Mouse (Mus musculus): ENCODE results near the gene Pds5b.
"Not testable (repeated sequence)": the region's sequence is repeated elsewhere in the genome, so short reads cannot be mapped to it uniquely, and the experiment has no call there.

The Pds5b gene

GRCm38 (mm10) chr5:150673153-150673835 lies at the start of gene Pds5b:
Gene Pds5b, plus strand, starts transcription at chr5:150673739.
- DNase-seq (ENCODE audit: low read depth), result peak; percentile 83

- no peak for DNase-seq (ENCODE audit: low read depth)
Observed at GRCm38 (mm10) chr5:150625528-150625927, 48.0 kb upstream of the Pds5b start.

- DNase-seq (ENCODE audit: low read depth), result no peak
Observed at GRCm38 (mm10) chr5:150629272-150629671, 44.3 kb upstream of the Pds5b start.

- DNase-seq (ENCODE audit: low read depth), result no peak
Observed at GRCm38 (mm10) chr5:150629692-150630091, 43.8 kb upstream of the Pds5b start.

- DNase-seq (ENCODE audit: low read depth), result no peak
Observed at GRCm38 (mm10) chr5:150641440-150641839, 32.1 kb upstream of the Pds5b start.

GRCm38 (mm10) chr5:150643390-150643789 lies 30.1 kb upstream of the Pds5b start:
- DNase-seq (ENCODE audit: low read depth), result not testable (repeated sequence)

- no peak for DNase-seq (ENCODE audit: low read depth)
Observed at GRCm38 (mm10) chr5:150644926-150645325, 28.6 kb upstream of the Pds5b start.

- DNase-seq (ENCODE audit: low read depth), result no peak
Observed at GRCm38 (mm10) chr5:150652578-150652977, 21.0 kb upstream of the Pds5b start.

GRCm38 (mm10) chr5:150654548-150654947 lies 19.0 kb upstream of the Pds5b start:
- DNase-seq (ENCODE audit: low read depth), result no peak

GRCm38 (mm10) chr5:150659425-150659824 lies 14.1 kb upstream of the Pds5b start:
- not testable (repeated sequence) for DNase-seq (ENCODE audit: low read depth)

- not testable (repeated sequence) for DNase-seq (ENCODE audit: low read depth)
Observed at GRCm38 (mm10) chr5:150660296-150660695, 13.2 kb upstream of the Pds5b start.

- not testable (repeated sequence) for DNase-seq (ENCODE audit: low read depth)
Observed at GRCm38 (mm10) chr5:150663926-150664325, 9.6 kb upstream of the Pds5b start.

- DNase-seq (ENCODE audit: low read depth), result no peak
Observed at GRCm38 (mm10) chr5:150664794-150665131, 8.8 kb upstream of the Pds5b start.

GRCm38 (mm10) chr5:150665132-150665954 lies 8.2 kb upstream of the Pds5b start:
- DNase-seq (ENCODE audit: low read depth), result peak; percentile 98

- DNase-seq (ENCODE audit: low read depth), result not testable (repeated sequence)
Observed at GRCm38 (mm10) chr5:150666133-150666739, 7.3 kb upstream of the Pds5b start, which contains the start of gene N4bp2l2. Gene N4bp2l2, minus strand, starts transcription at chr5:150666183.

- DNase-seq (ENCODE audit: low read depth), result no peak
Observed at GRCm38 (mm10) chr5:150668731-150669130, 4.8 kb upstream of the Pds5b start.

- no peak for DNase-seq (ENCODE audit: low read depth)
Observed at GRCm38 (mm10) chr5:150672343-150672742, 1.2 kb upstream of the Pds5b start.

- DNase-seq (ENCODE audit: low read depth), result no peak
Observed at GRCm38 (mm10) chr5:150673880-150674621, 512 bp downstream of the Pds5b start.

- no peak for DNase-seq (ENCODE audit: low read depth)
Observed at GRCm38 (mm10) chr5:150674866-150675265, 1.3 kb downstream of the Pds5b start.

GRCm38 (mm10) chr5:150682862-150683261 lies 9.3 kb downstream of the Pds5b start:
- DNase-seq (ENCODE audit: low read depth), result not testable (repeated sequence)

GRCm38 (mm10) chr5:150690685-150691084 lies 17.1 kb downstream of the Pds5b start:
- DNase-seq (ENCODE audit: low read depth), result no peak

GRCm38 (mm10) chr5:150693277-150693676 lies 19.7 kb downstream of the Pds5b start:
- DNase-seq (ENCODE audit: low read depth), result no peak

Measured in fibroblast of lung, adult 2 months (primary cell).